Mouse (Mus musculus): ENCODE measurements at regions not wholly inside any gene's neighbourhood (a gene's known extent, or its start where the extent isn't known, plus 50 kb on each side); places are given as distances from the start of the nearest gene placed in this dataset.

DNA sequence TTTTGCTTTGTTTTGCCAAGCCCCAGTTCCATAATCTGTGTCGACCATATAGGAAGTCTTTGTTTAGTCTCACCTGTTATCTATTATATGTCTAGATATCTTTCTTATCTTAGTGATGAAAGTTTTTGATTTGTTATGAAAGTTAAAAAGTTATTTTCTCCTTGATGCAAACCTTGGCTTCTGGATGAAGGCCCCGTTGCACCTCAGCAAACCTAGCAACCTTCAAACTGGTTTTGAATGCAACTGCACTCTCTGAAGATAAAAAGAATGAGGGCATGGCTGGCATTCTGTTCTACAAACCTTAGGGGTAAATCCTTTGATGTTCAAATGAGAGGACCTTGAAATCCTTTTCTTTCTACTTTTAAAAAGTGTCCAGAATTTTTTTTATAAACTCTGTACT is 837.0 kb upstream of the Ppp6c start:
- DNase-seq = peak; percentile 42

DNA sequence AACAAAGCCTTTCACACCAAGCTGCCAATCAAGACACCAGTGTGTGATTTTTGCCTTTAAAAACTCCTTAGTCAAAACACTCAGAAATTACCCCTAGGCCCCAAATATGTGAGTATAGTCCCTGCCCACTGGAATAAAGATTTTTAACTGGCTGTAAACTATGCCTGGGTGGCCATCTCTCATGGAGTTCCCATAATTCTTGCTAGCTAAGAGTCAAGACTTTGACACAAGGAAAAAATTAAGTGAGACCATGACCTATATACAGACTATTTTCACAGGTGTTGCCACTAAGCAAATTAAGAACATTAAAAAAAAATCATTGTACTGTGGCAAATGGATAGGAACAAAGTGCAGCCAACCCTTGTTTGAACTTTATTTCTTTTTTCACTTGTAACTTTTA is 827.3 kb upstream of the Ppp6c start:
- DNase-seq = no peak
